Mouse (Mus musculus) liver, postnatal 0 days (tissue): Measurements from ENCODE around the gene Ntrk3. TPM values are rescaled to one million over a fixed set of nuclear protein-coding genes. Genes with fewer than 3 reads are reported as not detected.

Experiments
- ATAC-seq: fragments of 200-750 bp; cut with Nextera tagmentation; 2 replicates; pipeline ENCODE4 v1.8.0; 2017; ENCODE audit warnings: mild to moderate bottlenecking, moderate library complexity
- DNase-seq: peaks from one replicate; pipeline ENCODE4 v3.0.0-alpha.2; 2016
- H3K27ac ChIP-seq: fragments of 300-500 bp; sonication (generic); 2 replicates; pipeline ENCODE4 v1.5.1; 2014; ENCODE audit warnings: antibody characterized with exemption, moderate library complexity, mild to moderate bottlenecking, low read depth
- H3K27me3 ChIP-seq: fragments of 300-500 bp; sonication (generic); 2 replicates; pipeline ENCODE4 v1.6.1; 2014; ENCODE audit warnings: low read length, control low read depth, mixed read lengths; ENCODE audit not compliant: insufficient read depth
- H3K36me3 ChIP-seq: fragments of 300-500 bp; sonication (generic); replicated peaks from 2 replicates; pipeline ENCODE4 v1.6.1; 2014; ENCODE audit warnings: mild to moderate bottlenecking, control low read depth, low read length, moderate library complexity, mixed read lengths; ENCODE audit not compliant: insufficient read depth
- H3K4me1 ChIP-seq: fragments of 300-500 bp; sonication (generic); 2 replicates; pipeline ENCODE4 v1.6.1; 2014; ENCODE audit warnings: antibody characterized with exemption, mild to moderate bottlenecking, control low read depth; ENCODE audit not compliant: insufficient read depth
- H3K4me2 ChIP-seq: fragments of 300-500 bp; sonication (generic); 2 replicates; pipeline ENCODE4 v1.6.1; 2014; ENCODE audit warnings: low read depth, mild to moderate bottlenecking, low read length, moderate library complexity, mixed read lengths
- H3K4me3 ChIP-seq: fragments of 300-500 bp; sonication (generic); 2 replicates; pipeline ENCODE4 v1.5.1; 2014; ENCODE audit warnings: low read depth, low read length
- H3K9ac ChIP-seq: fragments of 300-500 bp; sonication (generic); replicated peaks from 2 replicates; pipeline ENCODE4 v1.6.1; 2014; ENCODE audit warnings: mild to moderate bottlenecking, moderate library complexity
- H3K9me3 ChIP-seq: fragments of 300-500 bp; sonication (generic); 2 replicates; pipeline ENCODE4 v1.6.1; 2016; ENCODE audit warnings: mild to moderate bottlenecking, control low read depth, low read length, mixed read lengths
- CTCF ChIP-seq: sonication (generic); IDR thresholded peaks from 2 replicates; pipeline ENCODE4 v1.5.1; 2016; ENCODE audit warnings: antibody characterized with exemption, low read depth
- EP300 ChIP-seq: IDR thresholded peaks from 2 replicates; pipeline ENCODE4 v1.6.1; 2016; ENCODE audit warnings: antibody characterized with exemption, low read depth, mild to moderate bottlenecking
- WGBS: fragments of 180-500 bp; shearing (Covaris S2); extraction: QIAGEN DNeasy Blood & Tissue Kit; methylation state at CpG from one replicate; pipeline ENCODE4 v1.1.7; 2014; ENCODE audit not compliant: insufficient replicate concordance; 5-methylcytosine and 5-hydroxymethylcytosine counted together
- polyA plus RNA-seq: library from polyadenylated mRNA; unstranded; fragments of >200 nt; fragmentation: Nextera tagmentation; extraction: Ambion mirVana; gene quantifications from 2 replicates; pipeline ENCODE4 v1.2.1, GENCODE M21; 2015

The Ntrk3 gene
- polyA plus RNA-seq, 1 experiment from 2014 or later: 0.16 TPM

- no peaks in the 10 kb centered on the region for H3K9me3 ChIP-seq
- H3K36me3 ChIP-seq: peaks cover 2% of the 10 kb centered on the region; the same call in 1 of the 2 replicates
- no peak overlapping the region for H3K4me3 ChIP-seq
- TF ChIP-seq CTCF (no peak), EP300 (no peak)
- H3K27ac ChIP-seq: no peak overlapping the region
- H3K4me1 ChIP-seq: no peaks in the 10 kb centered on the region
- no peak overlapping the region for H3K4me2 ChIP-seq
- no peaks in the 10 kb centered on the region for H3K27me3 ChIP-seq
- 74% methylated on average over 12 of the region's 12 CpGs for WGBS
- DNase-seq (no peak), ATAC-seq (no peak)
- H3K9ac ChIP-seq: no peak overlapping the region
These were observed 30.2 kb upstream of the Ntrk3 start for GRCm38 (mm10) chr7:78767929-78768531.

- Histone ChIP-seq H3K4me3 (no peak overlapping the region), H3K9me3 (no peaks in the 10 kb centered on the region), H3K27me3 (no peaks in the 10 kb centered on the region), H3K4me1 (no peaks in the 10 kb centered on the region), H3K27ac (no peak overlapping the region), H3K9ac (no peak overlapping the region), H3K36me3 (no peaks in the 10 kb centered on the region), H3K4me2 (no peak overlapping the region)
- peak; percentile 76 for TF ChIP-seq CTCF
- TF ChIP-seq EP300: no peak
- ATAC-seq (no peak), DNase-seq (peak; percentile 70)
- WGBS: 21% methylated on average over 18 of the region's 18 CpGs
These were observed 28.3 kb upstream of the Ntrk3 start for GRCm38 (mm10) chr7:78766019-78766683.

- no peak for ATAC-seq
- H3K9ac ChIP-seq: no peak overlapping the region
- H3K9me3 ChIP-seq: no peaks in the 10 kb centered on the region
- H3K4me2 ChIP-seq: no peak overlapping the region
- H3K27ac ChIP-seq: no peak overlapping the region
- no peak for DNase-seq
- no peak for TF ChIP-seq EP300
- no peak for TF ChIP-seq CTCF
- H3K4me3 ChIP-seq: no peak overlapping the region
- no peaks in the 10 kb centered on the region for H3K27me3 ChIP-seq
- 63% methylated on average over 5 of the region's 5 CpGs for WGBS
- H3K4me1 ChIP-seq: no peaks in the 10 kb centered on the region
- no peaks in the 10 kb centered on the region for H3K36me3 ChIP-seq
These were observed 27.4 kb upstream of the Ntrk3 start for GRCm38 (mm10) chr7:78765215-78765631.

GRCm38 (mm10) chr7:78763801-78764200, 26.0 kb upstream of the Ntrk3 start:
- Histone ChIP-seq H3K9ac (no peak overlapping the region), H3K36me3 (no peaks in the 10 kb centered on the region), H3K4me1 (no peaks in the 10 kb centered on the region), H3K9me3 (no peaks in the 10 kb centered on the region), H3K27ac (no peak overlapping the region), H3K4me2 (no peak overlapping the region), H3K27me3 (no peaks in the 10 kb centered on the region), H3K4me3 (no peak overlapping the region)
- TF ChIP-seq EP300 (no peak), CTCF (no peak)
- DNase-seq: no peak
- 81% methylated on average over 3 of the region's 3 CpGs for WGBS
- ATAC-seq: no peak

GRCm38 (mm10) chr7:78754458-78755000, 16.7 kb upstream of the Ntrk3 start:
- no peak overlapping the region for H3K4me2 ChIP-seq
- ATAC-seq: no peak
- H3K9ac ChIP-seq: no peak overlapping the region
- no peaks in the 10 kb centered on the region for H3K4me1 ChIP-seq
- TF ChIP-seq CTCF (no peak), EP300 (no peak)
- no peak overlapping the region for H3K27ac ChIP-seq
- WGBS: 69% methylated on average over 8 of the region's 8 CpGs
- DNase-seq: no peak
- no peaks in the 10 kb centered on the region for H3K36me3 ChIP-seq
- H3K9me3 ChIP-seq: no peaks in the 10 kb centered on the region
- H3K27me3 ChIP-seq: no peaks in the 10 kb centered on the region
- no peak overlapping the region for H3K4me3 ChIP-seq

DNA sequence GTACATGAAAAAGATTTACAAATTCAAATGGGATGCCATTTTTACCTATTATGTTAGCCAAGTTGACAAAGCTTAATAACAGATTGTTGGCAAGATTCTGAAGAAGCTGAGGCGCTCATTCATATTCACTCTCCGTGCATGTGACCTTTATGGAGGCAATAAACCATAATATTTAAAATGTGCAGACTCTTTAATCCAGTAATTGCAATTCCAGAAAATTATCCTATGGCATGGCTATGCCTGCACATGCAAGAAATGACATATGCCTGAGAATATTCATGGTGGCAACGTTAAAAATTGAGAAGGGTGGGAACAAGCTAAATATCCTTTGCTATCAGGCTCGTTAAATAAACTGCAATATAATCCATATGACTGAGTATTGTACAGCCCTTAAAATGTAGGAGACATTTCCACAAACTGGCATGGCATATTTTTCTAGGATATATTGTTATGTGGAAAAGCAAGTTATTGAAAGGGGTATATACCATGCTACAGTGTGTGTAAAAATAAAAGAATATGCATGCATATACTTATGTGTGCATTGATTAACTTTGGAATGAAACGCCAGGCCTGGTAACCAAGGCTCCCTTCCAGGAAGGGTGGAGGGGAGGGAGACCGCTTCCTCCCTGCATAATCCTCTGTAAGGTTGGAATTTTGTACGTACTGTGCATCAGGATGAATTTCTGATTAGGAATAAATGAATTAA, 16.1 kb upstream of the Ntrk3 start:
- Histone ChIP-seq H3K27ac (no peak overlapping the region), H3K9ac (no peak overlapping the region), H3K27me3 (no peaks in the 10 kb centered on the region), H3K4me3 (no peak overlapping the region), H3K4me2 (no peak overlapping the region), H3K4me1 (no peaks in the 10 kb centered on the region), H3K36me3 (no peaks in the 10 kb centered on the region), H3K9me3 (no peaks in the 10 kb centered on the region)
- 73% methylated on average over 7 of the region's 7 CpGs for WGBS
- TF ChIP-seq CTCF: no peak
- no peak for TF ChIP-seq EP300
- ATAC-seq (no peak), DNase-seq (no peak)
